Mouse (Mus musculus) brain, embryonic 18.5 days (tissue): ENCODE measurements around the gene Gpr87.

Source experiments
- DNase-seq: peaks from one replicate; pipeline ENCODE4 v3.0.0-alpha.2; 2012; ENCODE audit warnings: low read depth, low spot score

Gpr87 gene

GRCm38 (mm10) chr3:59139651-59140051 lies 55.3 kb downstream of the Gpr87 start:
- no peak for DNase-seq

- DNase-seq = no peak
Observed at GRCm38 (mm10) chr3:59138946-59139468, 55.9 kb downstream of the Gpr87 start.

GRCm38 (mm10) chr3:59135911-59136653 lies 58.8 kb downstream of the Gpr87 start:
- DNase-seq = no peak

GRCm38 (mm10) chr3:59133189-59133588 lies 61.7 kb downstream of the Gpr87 start:
- no peak for DNase-seq

- DNase-seq = no peak
Observed at GRCm38 (mm10) chr3:59131966-59132365, 62.9 kb downstream of the Gpr87 start.

- DNase-seq = no peak
Observed at GRCm38 (mm10) chr3:59131081-59131480, 63.8 kb downstream of the Gpr87 start.

GRCm38 (mm10) chr3:59130431-59130830 lies 64.5 kb downstream of the Gpr87 start:
- DNase-seq = no peak

GRCm38 (mm10) chr3:59129547-59129946 lies 65.4 kb downstream of the Gpr87 start:
- no peak for DNase-seq
